Mouse (Mus musculus): ENCODE results near the gene Usp43. TPM values are rescaled to one million over a fixed set of nuclear protein-coding genes. Genes with fewer than 3 reads are reported as not detected.

The Usp43 gene
- total and polyA plus RNA-seq, 3 experiments, result not detected

- peak within 1 kb of the TSS; percentile 76 for H3K9ac ChIP-seq (ENCODE audit: control insufficient read depth, low read depth, low read length, poor library complexity, severe bottlenecking)
- peaks cover 0 to 4% of the 10 kb centered on the region in 2 experiments; a peak in 1 of 4 replicates for H3K36me3 ChIP-seq (ENCODE audit: control insufficient read depth in 1 of 2, insufficient read depth in 2 of 2, low read length in 2 of 2)
- peak within 1 kb of the TSS; percentile 35 for H3K27ac ChIP-seq (ENCODE audit: control insufficient read depth, low read depth, low read length)
- H3K4me3 ChIP-seq (ENCODE audit: control insufficient read depth in 1 of 2, insufficient read depth in 1 of 2, low read depth in 2 of 2, low read length in 2 of 2), result peak within 1 kb of the TSS; percentile 80 to 83
- TF ChIP-seq MAZ (IDR thresholded peaks at IDR 0.05; ENCODE audit: low read depth, low read length), result no peak
- no peak for TF ChIP-seq SMC3 (IDR thresholded peaks at IDR 0.05; ENCODE audit: low read depth, low read length)
- peak; percentile 97 for TF ChIP-seq ELF1 (IDR thresholded peaks at IDR 0.05; ENCODE audit: low read depth, low read length)
- 0 out of 2 replicates have a peak, but pooled peaks have one; percentile 3 for TF ChIP-seq MAX (IDR thresholded peaks at IDR 0.05; ENCODE audit: low read length)
- TF ChIP-seq UBTF (IDR thresholded peaks at IDR 0.05; ENCODE audit: borderline replicate concordance, insufficient read depth, low read depth, low read length), result no peak
- TF ChIP-seq NRF1 (IDR thresholded peaks at IDR 0.05; ENCODE audit: insufficient read depth, low read depth, low read length, poor library complexity, severe bottlenecking), result peak; percentile 35; the same call in 1 of the 2 replicates
- TF ChIP-seq ZNF384 (IDR thresholded peaks at IDR 0.05; ENCODE audit: low read depth, low read length), result no peak
- no peak for TF ChIP-seq RCOR1 (IDR thresholded peaks at IDR 0.05; ENCODE audit: low read depth, low read length)
- no peak for TF ChIP-seq RAD21 (IDR thresholded peaks at IDR 0.05; ENCODE audit: low read depth, low read length)
- TF ChIP-seq NELFE (IDR thresholded peaks at IDR 0.05; ENCODE audit: low read depth, low read length), result peak; percentile 69; the same call in 1 of the 2 replicates
- TF ChIP-seq MYC (IDR thresholded peaks at IDR 0.05; ENCODE audit: low read depth, low read length), result no peak
- no peak for TF ChIP-seq CTCF (IDR thresholded peaks at IDR 0.05 in 2 of 3, conservative IDR thresholded peaks at IDR 0.05 in 1 of 3; ENCODE audit: control insufficient read depth in 1 of 3, insufficient read depth in 1 of 3, low read depth in 2 of 3, low read length in 3 of 3, poor library complexity in 1 of 3, severe bottlenecking in 1 of 3)
- no peak; the same call in 1 of the 2 replicates for TF ChIP-seq KAT2A (conservative IDR thresholded peaks at IDR 0.05; ENCODE audit: low read depth, low read length)
- no peak for TF ChIP-seq MAFK (IDR thresholded peaks at IDR 0.05; ENCODE audit: borderline replicate concordance, low read depth, low read length)
- TF ChIP-seq CHD1 (IDR thresholded peaks at IDR 0.05; ENCODE audit: low read depth, low read length), result no peak
- no peak for TF ChIP-seq GATA1 (IDR thresholded peaks at IDR 0.05; ENCODE audit: low read depth, low read length)
- TF ChIP-seq MXI1 (IDR thresholded peaks at IDR 0.05; ENCODE audit: low read depth, low read length), result peak; percentile 81
- TF ChIP-seq SIN3A (IDR thresholded peaks at IDR 0.05; ENCODE audit: low read length), result peak; percentile 97
- no peak for TF ChIP-seq CHD2 (IDR thresholded peaks at IDR 0.05; ENCODE audit: low read length)
- TF ChIP-seq ETS1 (IDR thresholded peaks at IDR 0.05; ENCODE audit: low read depth, low read length), result peak; percentile 93
- TF ChIP-seq USF1 (IDR thresholded peaks at IDR 0.05; ENCODE audit: low read depth, low read length), result peak; percentile 87
- no peak for TF ChIP-seq GABPA (IDR thresholded peaks at IDR 0.05; ENCODE audit: low read depth, low read length)
- no peak for TF ChIP-seq BHLHE40 (IDR thresholded peaks at IDR 0.05; ENCODE audit: borderline replicate concordance, low read depth, low read length)
- no peak for TF ChIP-seq MYB (IDR thresholded peaks at IDR 0.05; ENCODE audit: low read depth, low read length)
- no peak for TF ChIP-seq JUND (IDR thresholded peaks at IDR 0.05; ENCODE audit: low read depth, low read length)
- peak; percentile 42 to 69; a peak in 3 of 4 replicates for TF ChIP-seq POLR2A (IDR thresholded peaks at IDR 0.05; ENCODE audit: control insufficient read depth in 1 of 2, insufficient read depth in 1 of 2, low read depth in 1 of 2, low read length in 2 of 2, poor library complexity in 1 of 2)
- no peak for TF ChIP-seq ZKSCAN1 (IDR thresholded peaks at IDR 0.05; ENCODE audit: low read depth, low read length)
- peak; percentile 86 for TF ChIP-seq HCFC1 (IDR thresholded peaks at IDR 0.05; ENCODE audit: low read depth, low read length)
- no peak for TF ChIP-seq ZMIZ1 (IDR thresholded peaks at IDR 0.05; ENCODE audit: low read depth, low read length)
- TF ChIP-seq TCF12 (IDR thresholded peaks at IDR 0.05; ENCODE audit: low read depth, low read length), result peak; percentile 46; the same call in 1 of the 2 replicates
- peaks cover 3 to 5% of the 10 kb centered on the region in 2 experiments; a peak in 2 of 4 replicates for H3K4me1 ChIP-seq (ENCODE audit: control insufficient read depth in 1 of 2, insufficient read depth in 2 of 2, low read length in 2 of 2)
- no peaks in the 10 kb centered on the region for H3K27me3 ChIP-seq (ENCODE audit: control insufficient read depth in 1 of 2, insufficient read depth in 2 of 2, low read length in 2 of 2)
- H3K79me2 ChIP-seq (ENCODE audit: control insufficient read depth, insufficient read depth, low read length, poor library complexity), result peaks cover 6% of the 10 kb centered on the region
- peak; percentile 94 for DNase-seq (ENCODE audit: low read depth, low spot score)
- H3K9me3 ChIP-seq (replicated peaks; ENCODE audit: insufficient read depth, low read length), result no peaks in the 10 kb centered on the region
Observed at GRCm38 (mm10) chr11:67965905-67966878, 44.2 kb upstream of the Usp43 start, which contains the start of gene Stx8. TSS of gene Stx8 (plus strand) at chr11:67966193.

Measured in MEL (cell line).